Mouse (Mus musculus): ENCODE data around the gene Yy1.

Yy1 gene

GRCm38 (mm10) chr12:108865007-108865494 lies 72.3 kb downstream of the Yy1 start:
- DNase-seq = no peak

- no peak for DNase-seq
Measured at GRCm38 (mm10) chr12:108869575-108869974, 76.8 kb downstream of the Yy1 start.
